Mouse (Mus musculus): ENCODE measurements at regions not wholly inside any gene's neighbourhood (a gene's known extent, or its start where the extent isn't known, plus 50 kb on each side); places are given as distances from the start of the nearest gene placed in this dataset.

DNA sequence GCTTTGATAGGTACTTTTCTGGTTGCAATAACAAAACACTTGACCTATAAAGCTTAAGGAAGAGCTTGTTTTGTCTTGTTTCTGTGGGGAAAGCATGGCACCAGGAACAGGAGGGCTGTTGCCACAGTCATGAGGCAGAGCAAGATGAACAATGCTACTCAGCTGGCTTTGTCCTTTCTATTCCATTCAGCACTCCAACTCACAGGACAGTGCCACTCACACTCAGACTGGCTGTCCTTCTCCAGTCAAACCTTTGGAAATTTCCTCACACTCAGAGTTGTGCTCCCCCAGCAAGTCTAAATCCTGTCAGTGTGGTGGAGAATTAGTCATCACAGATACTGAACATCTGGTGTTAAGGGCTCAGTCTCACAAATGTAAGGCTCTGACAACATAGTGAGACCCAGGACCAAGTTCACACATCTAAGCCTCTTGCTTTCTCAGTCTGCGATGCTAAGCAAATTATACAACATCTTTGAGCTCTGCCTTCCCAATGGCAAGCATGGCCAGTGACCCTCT, 183.0 kb upstream of the Tmtc1 start:
- no peaks in the 10 kb centered on the region for H3K9me3 ChIP-seq
- no peaks in the 10 kb centered on the region; the same call in 1 of the 2 replicates for H3K27me3 ChIP-seq (replicated peaks)
- H3K9ac ChIP-seq: no peak overlapping the region
- H3K27ac ChIP-seq (replicated peaks): no peak overlapping the region
- WGBS: 70% methylated on average over 1 of the region's 1 CpGs
- no peak for ATAC-seq (ENCODE audit: extremely low read depth, insufficient number of reproducible peaks, low FRiP score, low TSS enrichment)
- no peak overlapping the region for H3K4me2 ChIP-seq
- H3K4me3 ChIP-seq: no peak overlapping the region
- no peaks in the 10 kb centered on the region for H3K36me3 ChIP-seq
- 0 out of 2 replicates have a peak, but pooled peaks cover 6% of the 10 kb centered on the region for H3K4me1 ChIP-seq

DNA sequence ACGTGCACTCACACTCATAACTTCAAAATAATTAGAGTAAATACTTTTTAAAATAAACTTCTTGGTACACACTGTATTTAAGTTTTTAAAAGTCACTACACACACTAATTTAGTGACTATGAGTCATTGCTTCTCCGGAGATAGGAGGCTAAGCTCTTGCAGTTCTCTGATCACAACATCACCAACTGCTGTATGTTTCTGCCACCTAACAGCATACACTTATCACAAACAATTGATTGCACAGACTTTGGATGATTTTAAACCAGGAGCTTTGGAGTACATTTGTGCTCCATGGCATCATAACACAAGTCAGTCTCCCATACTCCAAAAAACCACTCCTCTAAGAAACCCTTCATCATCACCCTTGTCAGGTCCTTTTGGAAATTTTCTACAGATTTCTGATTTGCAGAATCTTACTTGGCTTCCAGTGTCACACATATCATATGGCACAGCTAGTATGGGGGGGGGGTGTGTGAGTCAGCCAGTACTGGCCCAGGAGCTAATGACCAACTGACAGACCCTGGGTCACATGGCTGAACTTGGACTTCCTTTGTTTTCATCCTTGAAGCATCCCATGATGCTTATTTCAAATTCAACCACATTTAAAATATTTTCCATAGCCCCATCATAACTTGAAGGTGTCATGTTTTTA, 179.1 kb upstream of the Tmtc1 start:
- H3K9me3 ChIP-seq: no peaks in the 10 kb centered on the region
- H3K27ac ChIP-seq (replicated peaks): no peak overlapping the region
- H3K4me3 ChIP-seq: no peak overlapping the region
- peaks cover 16% of the 10 kb centered on the region for H3K4me1 ChIP-seq
- no peaks in the 10 kb centered on the region; the same call in 1 of the 2 replicates for H3K27me3 ChIP-seq (replicated peaks)
- 71% methylated on average over 2 of the region's 2 CpGs for WGBS
- no peaks in the 10 kb centered on the region for H3K36me3 ChIP-seq
- H3K9ac ChIP-seq: no peak overlapping the region
- ATAC-seq (ENCODE audit: extremely low read depth, insufficient number of reproducible peaks, low FRiP score, low TSS enrichment): no peak
- no peak overlapping the region for H3K4me2 ChIP-seq

DNA sequence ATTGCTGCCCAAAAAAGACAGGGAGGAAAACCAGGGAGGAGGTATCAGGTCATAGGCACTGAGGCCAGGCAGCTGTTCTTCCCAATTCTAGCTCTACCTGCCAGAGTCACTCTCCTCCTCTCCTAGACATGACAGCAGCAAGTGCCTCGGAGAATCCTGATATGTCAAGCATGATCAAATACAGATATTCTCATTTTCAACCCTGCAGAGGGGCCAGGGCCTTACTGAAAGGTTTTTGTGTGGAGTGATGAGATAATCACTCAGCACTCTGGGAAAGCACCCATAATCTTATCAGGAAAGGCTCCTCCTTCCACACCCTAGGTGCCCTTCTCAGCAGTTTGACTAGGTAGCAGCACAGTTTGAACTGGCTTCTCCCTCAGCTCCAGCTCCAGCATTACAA, 175.8 kb upstream of the Tmtc1 start:
- Histone ChIP-seq H3K27ac (replicated peaks) (no peak overlapping the region), H3K27me3 (replicated peaks) (no peaks in the 10 kb centered on the region), H3K9ac (no peak overlapping the region), H3K4me3 (no peak overlapping the region), H3K4me2 (no peak overlapping the region), H3K4me1 (peaks cover 27% of the 10 kb centered on the region), H3K36me3 (no peaks in the 10 kb centered on the region), H3K9me3 (no peaks in the 10 kb centered on the region)
- 4% methylated on average over 1 of the region's 1 CpGs for WGBS
- ATAC-seq (ENCODE audit: extremely low read depth, insufficient number of reproducible peaks, low FRiP score, low TSS enrichment): no peak

DNA sequence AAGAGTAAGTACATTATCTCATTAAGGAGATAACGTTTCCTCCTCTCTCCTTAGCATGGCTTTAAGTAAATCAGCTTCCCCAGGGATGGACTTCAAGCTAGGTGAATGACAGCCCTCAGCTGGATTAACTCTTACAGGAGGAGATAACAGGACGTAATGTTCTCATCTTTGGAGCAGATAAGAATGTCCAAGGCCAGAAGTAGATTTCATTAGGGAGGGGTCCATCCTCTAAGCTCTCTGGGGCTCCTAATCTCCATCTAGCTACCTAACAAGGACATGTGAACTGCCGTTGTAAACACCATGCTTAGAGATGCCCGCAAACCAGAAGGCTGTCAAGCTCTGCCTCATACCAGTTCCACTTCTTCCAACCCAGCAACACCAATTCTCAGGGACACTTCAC, 171.7 kb upstream of the Tmtc1 start:
- no peak overlapping the region for H3K9ac ChIP-seq
- H3K27ac ChIP-seq (replicated peaks): no peak overlapping the region
- 4% methylated on average over 4 of the region's 4 CpGs for WGBS
- peak overlapping the region; percentile 44 for H3K4me2 ChIP-seq
- H3K4me1 ChIP-seq: peaks cover 30% of the 10 kb centered on the region
- no peaks in the 10 kb centered on the region for H3K27me3 ChIP-seq (replicated peaks)
- H3K4me3 ChIP-seq: no peak overlapping the region; the same call in 1 of the 2 replicates
- ATAC-seq (ENCODE audit: extremely low read depth, insufficient number of reproducible peaks, low FRiP score, low TSS enrichment): no peak
- H3K36me3 ChIP-seq: no peaks in the 10 kb centered on the region
- H3K9me3 ChIP-seq: no peaks in the 10 kb centered on the region

DNA sequence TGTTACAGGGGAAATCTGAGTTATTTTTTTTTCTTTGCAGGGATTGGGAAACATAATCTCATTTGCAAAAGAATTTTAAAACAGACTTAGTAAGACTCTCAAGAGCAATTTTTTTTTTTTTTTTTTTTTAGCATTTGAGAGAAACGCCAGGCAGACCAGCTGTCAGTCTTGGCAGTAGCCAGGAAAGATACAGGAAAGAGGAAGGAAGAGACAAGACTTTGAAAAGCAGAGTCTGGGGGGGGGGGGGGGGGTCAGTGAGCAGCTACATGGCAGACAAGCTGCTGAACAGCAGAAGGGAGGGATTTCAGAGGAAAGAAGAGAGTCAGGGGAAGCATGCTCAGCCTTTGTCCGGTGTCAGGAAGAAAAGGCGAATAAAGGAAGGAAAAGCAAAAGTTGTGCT, 171.3 kb upstream of the Tmtc1 start:
- no peak for ATAC-seq (ENCODE audit: extremely low read depth, insufficient number of reproducible peaks, low FRiP score, low TSS enrichment)
- H3K4me2 ChIP-seq: peak overlapping the region; percentile 44

DNA sequence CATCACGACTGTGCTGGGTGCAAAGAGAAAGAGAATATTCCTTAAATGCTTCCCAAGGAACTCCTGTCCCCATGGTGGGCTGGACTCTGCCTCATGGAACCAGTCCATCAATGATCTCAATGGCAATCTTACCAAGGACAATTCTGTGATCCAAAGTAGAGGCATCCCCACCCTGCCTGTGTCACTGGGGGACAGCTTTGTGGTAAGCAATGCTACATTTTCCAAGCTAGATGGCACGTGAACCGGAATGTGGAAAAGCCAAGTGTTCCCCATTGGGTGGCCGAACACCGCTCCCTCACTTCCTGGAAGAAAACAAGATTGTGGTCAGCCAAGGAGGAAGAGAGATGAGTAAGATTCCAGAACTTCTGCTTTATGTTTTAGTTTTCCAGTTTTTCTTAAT, 164.7 kb upstream of the Tmtc1 start:
- H3K27me3 ChIP-seq (replicated peaks): no peaks in the 10 kb centered on the region
- H3K9ac ChIP-seq: no peak overlapping the region
- H3K36me3 ChIP-seq: no peaks in the 10 kb centered on the region
- no peak overlapping the region for H3K4me2 ChIP-seq
- 76% methylated on average over 5 of the region's 5 CpGs for WGBS
- no peak overlapping the region for H3K27ac ChIP-seq (replicated peaks)
- H3K4me3 ChIP-seq: no peak overlapping the region
- ATAC-seq (ENCODE audit: extremely low read depth, insufficient number of reproducible peaks, low FRiP score, low TSS enrichment): no peak
- H3K4me1 ChIP-seq: no peaks in the 10 kb centered on the region
- no peaks in the 10 kb centered on the region for H3K9me3 ChIP-seq

More for the DNA sequence above, 171.3 kb upstream of the Tmtc1 start:
- no peaks in the 10 kb centered on the region for H3K36me3 ChIP-seq
- H3K9ac ChIP-seq: no peak overlapping the region
- no peak overlapping the region for H3K27ac ChIP-seq (replicated peaks)
- H3K27me3 ChIP-seq (replicated peaks): no peaks in the 10 kb centered on the region
- H3K9me3 ChIP-seq: no peaks in the 10 kb centered on the region
- no peak overlapping the region; the same call in 1 of the 2 replicates for H3K4me3 ChIP-seq
- 18% methylated on average over 3 of the region's 3 CpGs for WGBS
- peaks cover 30% of the 10 kb centered on the region for H3K4me1 ChIP-seq

DNA sequence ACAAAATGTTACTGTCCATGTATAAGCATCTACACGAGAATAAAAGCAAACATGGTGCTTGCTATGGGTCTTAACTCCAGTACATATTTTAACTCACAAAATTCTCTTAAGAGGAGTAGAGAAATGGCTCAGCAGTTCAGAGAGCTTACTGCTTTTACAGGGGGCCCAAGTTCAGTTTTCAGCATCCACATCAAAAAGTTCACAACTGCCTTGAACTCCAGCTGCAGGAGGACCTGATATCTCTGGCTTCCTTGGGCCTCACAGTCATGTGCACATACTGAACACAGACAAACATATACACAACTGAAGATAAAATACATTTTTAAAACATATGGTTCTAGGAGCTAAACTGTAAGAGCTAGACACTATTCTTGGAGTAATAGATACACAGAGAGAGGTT, 161.0 kb upstream of the Tmtc1 start:
- Histone ChIP-seq H3K4me3 (no peak overlapping the region), H3K27me3 (replicated peaks) (no peaks in the 10 kb centered on the region), H3K9ac (no peak overlapping the region), H3K4me2 (no peak overlapping the region), H3K27ac (replicated peaks) (no peak overlapping the region), H3K36me3 (no peaks in the 10 kb centered on the region), H3K4me1 (peaks cover 4% of the 10 kb centered on the region; the same call in 1 of the 2 replicates), H3K9me3 (no peaks in the 10 kb centered on the region)
- ATAC-seq (ENCODE audit: extremely low read depth, insufficient number of reproducible peaks, low FRiP score, low TSS enrichment): no peak
- 83% methylated on average over 1 of the region's 1 CpGs for WGBS

DNA sequence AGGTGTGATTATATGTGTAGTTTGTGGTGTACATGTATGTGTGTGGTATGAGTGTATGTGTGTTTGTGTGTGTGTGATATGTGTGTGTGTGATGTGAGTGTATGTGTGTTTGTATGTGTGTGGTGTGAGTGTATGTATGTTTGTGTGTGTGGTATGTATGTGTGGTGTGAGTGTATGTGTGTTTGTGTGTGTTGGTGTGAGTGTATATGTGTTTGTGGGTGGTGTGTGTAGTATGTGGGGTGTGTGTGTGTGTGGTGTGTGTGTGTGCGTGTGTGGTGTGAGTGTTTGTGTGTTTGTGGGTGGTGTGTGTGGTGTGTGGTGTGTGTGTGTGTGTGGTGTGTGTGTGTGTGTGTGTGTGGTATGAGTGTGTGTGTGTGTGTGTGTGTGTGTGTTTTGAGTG, 160.6 kb upstream of the Tmtc1 start:
- H3K27me3 ChIP-seq (replicated peaks): no peaks in the 10 kb centered on the region
- 0% methylated on average over 1 of the region's 1 CpGs for WGBS
- no peaks in the 10 kb centered on the region for H3K36me3 ChIP-seq
- no peak for ATAC-seq (ENCODE audit: extremely low read depth, insufficient number of reproducible peaks, low FRiP score, low TSS enrichment)
- no peak overlapping the region for H3K4me2 ChIP-seq
- no peak overlapping the region for H3K4me3 ChIP-seq
- H3K9ac ChIP-seq: no peak overlapping the region
- H3K27ac ChIP-seq (replicated peaks): no peak overlapping the region
- peaks cover 4% of the 10 kb centered on the region; the same call in 1 of the 2 replicates for H3K4me1 ChIP-seq
- no peaks in the 10 kb centered on the region for H3K9me3 ChIP-seq

DNA sequence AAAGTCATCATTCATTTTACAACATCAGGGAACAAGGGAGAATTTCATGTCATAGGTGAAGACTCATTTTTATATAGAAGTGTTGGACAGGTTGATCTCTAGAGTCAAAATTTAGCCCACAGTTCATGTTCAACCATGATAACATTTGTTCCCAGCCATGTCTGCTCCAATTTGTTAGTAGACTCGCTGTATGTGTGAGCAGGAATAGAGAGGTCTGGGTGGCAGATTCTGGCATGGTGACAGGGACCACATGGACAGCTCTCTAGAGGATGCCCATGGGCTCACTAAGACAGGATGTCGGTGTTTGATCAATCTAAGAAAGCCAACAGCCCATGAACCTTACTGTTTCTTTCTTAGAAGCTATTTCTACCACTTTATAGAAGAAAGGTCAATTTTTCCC, 159.7 kb upstream of the Tmtc1 start:
- Histone ChIP-seq H3K36me3 (no peaks in the 10 kb centered on the region), H3K9me3 (no peaks in the 10 kb centered on the region), H3K4me2 (no peak overlapping the region), H3K27me3 (replicated peaks) (no peaks in the 10 kb centered on the region), H3K27ac (replicated peaks) (no peak overlapping the region), H3K4me1 (peaks cover 9% of the 10 kb centered on the region), H3K4me3 (no peak overlapping the region), H3K9ac (no peak overlapping the region)
- no peak for ATAC-seq (ENCODE audit: extremely low read depth, insufficient number of reproducible peaks, low FRiP score, low TSS enrichment)
- WGBS: 68% methylated on average over 2 of the region's 2 CpGs

DNA sequence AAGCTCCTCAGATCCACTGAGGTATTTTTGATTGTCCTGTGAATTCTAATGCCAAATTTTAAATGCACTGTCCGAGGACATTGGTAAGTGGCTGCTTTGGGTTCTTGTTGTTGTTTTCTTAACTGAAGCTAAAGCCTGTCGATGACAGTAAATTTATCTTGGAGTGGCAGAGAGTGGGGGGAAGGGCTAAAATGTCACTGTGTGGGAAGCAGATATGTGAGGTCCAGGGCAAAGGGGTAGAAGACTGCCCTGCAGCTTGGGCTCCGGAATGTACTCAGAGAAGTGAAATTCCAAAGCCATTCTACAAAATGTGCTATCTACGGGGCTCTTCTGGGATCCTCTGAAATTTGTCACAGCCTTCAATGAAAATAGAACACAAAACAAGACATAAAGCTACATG, 159.3 kb upstream of the Tmtc1 start:
- no peak overlapping the region for H3K4me2 ChIP-seq
- no peak overlapping the region for H3K9ac ChIP-seq
- H3K27me3 ChIP-seq (replicated peaks): no peaks in the 10 kb centered on the region
- WGBS: 25% methylated on average over 4 of the region's 4 CpGs
- no peak overlapping the region for H3K4me3 ChIP-seq
- peaks cover 12% of the 10 kb centered on the region for H3K4me1 ChIP-seq
- H3K36me3 ChIP-seq: no peaks in the 10 kb centered on the region
- no peaks in the 10 kb centered on the region for H3K9me3 ChIP-seq
- H3K27ac ChIP-seq (replicated peaks): no peak overlapping the region
- no peak for ATAC-seq (ENCODE audit: extremely low read depth, insufficient number of reproducible peaks, low FRiP score, low TSS enrichment)

DNA sequence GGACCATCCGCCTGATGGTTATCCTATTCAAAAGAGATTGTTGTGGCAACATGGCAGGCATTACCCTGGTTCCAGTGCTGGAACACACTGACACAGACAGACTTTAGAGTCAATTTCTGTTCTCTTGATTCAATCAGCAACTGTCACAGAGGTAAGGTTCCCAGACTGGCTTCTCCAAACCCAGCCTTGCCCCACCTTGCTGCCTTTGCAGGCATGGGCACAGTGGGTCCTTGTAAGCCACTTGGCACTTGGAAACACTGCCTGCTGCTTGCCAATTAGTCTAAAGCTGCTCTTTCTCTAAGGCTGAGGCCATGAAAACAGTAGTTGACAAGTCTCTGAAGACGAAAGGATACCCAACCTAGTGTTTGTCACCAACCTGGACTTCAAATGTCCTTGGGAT, 158.7 kb upstream of the Tmtc1 start:
- H3K9ac ChIP-seq: no peak overlapping the region
- no peaks in the 10 kb centered on the region for H3K9me3 ChIP-seq
- H3K4me2 ChIP-seq: no peak overlapping the region
- 74% methylated on average over 2 of the region's 2 CpGs for WGBS
- H3K4me1 ChIP-seq: peaks cover 13% of the 10 kb centered on the region
- H3K27me3 ChIP-seq (replicated peaks): no peaks in the 10 kb centered on the region
- no peak for ATAC-seq (ENCODE audit: extremely low read depth, insufficient number of reproducible peaks, low FRiP score, low TSS enrichment)
- no peak overlapping the region for H3K4me3 ChIP-seq
- H3K36me3 ChIP-seq: no peaks in the 10 kb centered on the region
- no peak overlapping the region for H3K27ac ChIP-seq (replicated peaks)

DNA sequence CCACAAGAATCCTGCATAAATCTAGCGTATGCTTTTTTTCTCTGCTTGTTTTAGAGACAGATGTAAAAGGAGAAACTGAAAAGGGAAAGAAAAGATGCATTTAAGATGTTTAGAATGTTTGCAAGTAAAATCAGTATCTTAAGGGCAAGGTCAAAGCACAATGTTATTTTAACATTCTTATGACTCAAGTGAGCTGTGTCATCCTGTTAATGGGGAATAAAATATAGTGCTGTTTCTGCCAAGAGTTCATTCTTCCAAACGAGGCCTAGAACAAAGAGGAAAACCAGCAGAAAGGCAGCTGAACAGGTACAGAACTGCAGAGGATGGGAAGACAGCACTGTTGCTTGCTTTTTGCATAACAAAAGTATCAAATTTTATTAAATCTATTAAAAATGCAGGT, 156.7 kb upstream of the Tmtc1 start:
- Histone ChIP-seq H3K4me1 (peaks cover 13% of the 10 kb centered on the region), H3K4me3 (no peak overlapping the region), H3K4me2 (no peak overlapping the region), H3K27me3 (replicated peaks) (no peaks in the 10 kb centered on the region), H3K9me3 (no peaks in the 10 kb centered on the region), H3K36me3 (no peaks in the 10 kb centered on the region), H3K9ac (no peak overlapping the region), H3K27ac (replicated peaks) (no peak overlapping the region)
- no peak for ATAC-seq (ENCODE audit: extremely low read depth, insufficient number of reproducible peaks, low FRiP score, low TSS enrichment)
- WGBS: 71% methylated on average over 2 of the region's 2 CpGs

Data from heart, embryonic 13.5 days (tissue).